Mouse (Mus musculus): ENCODE results near the gene Lamtor4. TPM values are rescaled to one million over a fixed set of nuclear protein-coding genes. Genes with fewer than 3 reads are reported as not detected.

Lamtor4 gene
- polyA plus RNA-seq, 1 experiment from 2014 or later, result 83.9 TPM

DNA sequence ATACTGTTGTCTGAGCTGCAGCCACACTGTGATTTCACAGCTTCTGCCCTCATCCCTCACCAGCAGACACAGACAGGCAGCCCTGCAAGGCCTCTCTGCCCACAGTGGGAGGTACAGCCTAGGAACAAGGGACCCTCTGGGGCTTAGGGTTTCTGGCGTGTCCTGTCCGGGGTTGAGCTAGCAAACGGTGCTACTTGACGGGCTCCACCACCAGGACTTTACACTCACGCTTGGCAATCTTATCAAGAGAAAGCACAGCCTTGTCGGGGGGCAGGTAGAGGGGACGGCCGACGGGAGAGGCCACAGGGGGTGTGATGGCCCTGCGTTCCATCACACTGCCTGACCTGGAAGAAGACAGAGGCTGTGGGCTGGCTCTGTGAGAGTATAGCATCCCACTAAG is 4.8 kb downstream of the Lamtor4 start:
- no peak for DNase-seq (ENCODE audit: low spot score)

DNA sequence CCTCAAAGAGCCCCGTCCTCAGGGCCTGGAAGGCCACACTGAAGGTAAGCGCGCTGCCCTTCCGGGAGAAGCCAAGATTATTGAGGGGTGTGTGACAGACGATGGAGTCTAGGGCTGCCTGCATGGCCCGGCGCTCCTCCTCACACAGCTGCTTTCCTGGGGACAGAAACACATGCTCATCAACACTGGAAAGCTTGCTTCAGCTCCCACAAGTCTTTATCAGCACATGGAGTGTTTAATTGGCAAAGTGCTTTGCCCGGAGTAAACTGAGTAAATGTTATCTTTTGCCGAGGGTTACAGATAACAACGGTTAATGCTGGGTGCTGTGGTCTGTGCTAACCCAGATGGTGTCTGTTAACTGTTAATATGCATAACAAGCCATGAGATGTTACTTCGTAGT is 5.6 kb downstream of the Lamtor4 start:
- DNase-seq (ENCODE audit: low spot score), result no peak

GRCm38 (mm10) chr5:138262001-138262400 is 6.7 kb downstream of the Lamtor4 start:
- no peak for DNase-seq (ENCODE audit: low spot score)

DNA sequence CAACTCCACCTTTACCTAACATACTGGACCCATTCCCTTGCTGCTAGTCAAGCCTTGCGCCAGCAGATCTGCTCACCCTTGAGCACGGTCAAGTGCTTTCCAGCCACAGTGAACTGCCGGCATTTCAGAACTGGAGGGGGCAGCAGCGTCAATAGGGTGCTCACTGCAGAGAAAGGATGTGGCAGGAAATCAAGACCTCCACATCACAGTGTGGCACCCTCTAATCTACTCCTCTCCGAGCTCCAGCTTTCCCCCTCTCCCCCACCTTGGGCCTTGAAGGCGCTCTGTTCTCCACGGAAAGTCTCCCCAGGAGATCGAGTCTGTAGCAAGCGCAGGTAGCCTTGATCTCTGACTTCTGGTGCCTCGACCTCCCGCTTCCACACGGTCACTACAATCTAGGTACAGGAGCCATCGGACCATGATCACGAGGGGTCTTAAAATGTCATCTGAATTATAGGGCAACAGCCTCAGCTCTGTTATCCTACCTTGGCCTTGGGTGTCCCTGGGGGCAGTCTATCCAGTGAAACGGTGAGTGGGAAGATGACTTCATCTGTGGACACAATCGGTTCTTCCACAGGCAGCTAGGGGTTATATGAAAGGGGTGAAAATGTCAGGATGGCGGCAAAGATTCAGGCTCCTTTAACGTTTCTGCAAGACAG is 7.4 kb downstream of the Lamtor4 start:
- DNase-seq (ENCODE audit: low spot score), result no peak

GRCm38 (mm10) chr5:138263260-138264206 is 8.3 kb downstream of the Lamtor4 start, which contains the start of gene BC037034:
Gene BC037034, minus strand, starts transcription at chr5:138264033.
- peak; percentile 90 for DNase-seq (ENCODE audit: low spot score)

DNA sequence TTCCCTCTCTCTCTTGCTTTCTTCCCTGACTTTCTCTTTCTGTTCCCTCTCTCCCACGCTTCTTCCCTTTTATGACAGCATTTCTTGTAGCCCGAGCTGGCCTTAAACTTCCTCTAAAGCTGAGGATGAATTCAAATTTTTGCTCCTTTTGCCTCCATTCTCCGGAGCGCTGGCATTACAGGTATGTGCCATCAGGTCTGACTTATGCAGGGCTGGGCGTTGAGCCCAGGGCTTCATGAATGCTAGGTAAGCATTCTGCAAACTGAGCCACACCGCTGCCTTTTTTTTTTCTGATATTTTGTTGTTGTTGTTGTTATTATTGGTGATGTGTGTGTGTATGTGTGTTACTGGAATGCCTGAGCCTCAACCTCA is 8.9 kb downstream of the Lamtor4 start:
- no peak for DNase-seq (ENCODE audit: low spot score)

DNA sequence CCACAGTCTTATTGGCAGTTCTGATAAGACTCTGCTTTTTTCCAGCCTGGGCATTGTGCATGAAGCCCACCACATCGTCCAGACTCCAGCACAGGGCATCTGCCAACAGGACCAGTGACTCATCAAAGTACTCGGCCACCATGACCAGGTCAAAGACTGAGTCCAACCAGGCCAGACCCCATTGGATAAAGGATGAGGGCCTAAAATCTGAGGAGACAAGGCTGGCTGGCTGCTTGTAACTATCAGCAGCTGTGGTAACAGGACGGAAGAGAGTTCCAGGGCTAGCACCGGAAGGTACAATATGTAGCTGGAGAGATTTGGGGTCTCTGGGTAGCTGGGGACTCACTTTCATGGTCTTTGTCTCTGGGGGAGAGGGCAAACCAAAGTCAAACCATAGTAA is 10.4 kb downstream of the Lamtor4 start:
- DNase-seq (ENCODE audit: low spot score), result no peak

- DNase-seq (ENCODE audit: low spot score), result no peak
These were observed 11.8 kb downstream of the Lamtor4 start for GRCm38 (mm10) chr5:138267114-138267513.

- no peak for DNase-seq (ENCODE audit: low spot score)
These were observed 13.7 kb downstream of the Lamtor4 start for GRCm38 (mm10) chr5:138268980-138269379.

GRCm38 (mm10) chr5:138271232-138271631 is 15.9 kb downstream of the Lamtor4 start:
- no peak for DNase-seq (ENCODE audit: low spot score)

DNA sequence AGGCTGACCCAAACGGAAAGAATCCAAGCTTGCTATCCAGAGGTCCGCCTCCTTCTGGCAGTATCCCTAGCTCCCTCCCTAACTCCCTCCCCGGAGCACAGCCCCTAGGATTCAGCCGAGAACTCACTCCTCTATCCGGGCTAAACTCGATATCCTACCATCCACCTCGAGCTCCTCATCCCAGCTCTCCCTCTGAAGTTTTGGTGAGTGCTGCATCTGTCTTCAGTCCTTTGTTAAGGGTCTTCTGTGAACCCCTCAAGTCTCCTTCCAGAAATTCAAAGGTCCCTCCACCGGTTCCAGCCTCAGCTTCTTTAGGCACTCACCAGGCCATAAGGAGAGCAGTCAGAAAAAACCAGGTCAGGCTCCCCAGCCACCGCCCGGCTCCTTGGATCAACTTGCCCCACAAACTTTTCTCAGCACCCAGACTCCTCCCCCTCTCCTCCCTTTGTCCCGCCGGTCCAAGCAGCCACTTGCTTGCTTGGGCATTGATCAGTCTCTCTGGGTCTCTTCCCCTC is 17.2 kb downstream of the Lamtor4 start, which contains the start of gene Gal3st4:
Gene Gal3st4 (minus strand): TSS at position 432 of the 515 bp plus-strand sequence.
- DNase-seq (ENCODE audit: low spot score), result no peak

DNA sequence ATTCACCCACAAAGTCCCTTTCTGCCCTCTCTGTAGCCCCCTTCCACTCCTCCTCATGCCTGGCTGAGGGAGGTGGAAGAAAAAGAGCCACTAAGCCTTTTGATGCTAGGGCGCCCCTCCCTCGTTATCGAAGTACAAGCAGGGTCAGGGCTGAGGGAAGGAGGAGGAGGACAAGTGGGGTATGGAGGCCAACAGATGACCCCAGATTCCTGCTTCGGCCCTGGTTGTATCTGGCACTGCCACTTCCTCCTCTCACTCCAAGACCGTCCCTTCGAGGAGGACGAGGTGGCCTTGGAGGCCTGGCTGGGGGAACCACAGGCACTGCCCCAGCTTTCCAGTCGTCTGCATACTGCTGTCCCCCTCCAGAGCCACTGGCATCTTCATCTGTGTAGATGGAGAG is 18.9 kb downstream of the Lamtor4 start:
- DNase-seq (ENCODE audit: low spot score), result no peak

DNA sequence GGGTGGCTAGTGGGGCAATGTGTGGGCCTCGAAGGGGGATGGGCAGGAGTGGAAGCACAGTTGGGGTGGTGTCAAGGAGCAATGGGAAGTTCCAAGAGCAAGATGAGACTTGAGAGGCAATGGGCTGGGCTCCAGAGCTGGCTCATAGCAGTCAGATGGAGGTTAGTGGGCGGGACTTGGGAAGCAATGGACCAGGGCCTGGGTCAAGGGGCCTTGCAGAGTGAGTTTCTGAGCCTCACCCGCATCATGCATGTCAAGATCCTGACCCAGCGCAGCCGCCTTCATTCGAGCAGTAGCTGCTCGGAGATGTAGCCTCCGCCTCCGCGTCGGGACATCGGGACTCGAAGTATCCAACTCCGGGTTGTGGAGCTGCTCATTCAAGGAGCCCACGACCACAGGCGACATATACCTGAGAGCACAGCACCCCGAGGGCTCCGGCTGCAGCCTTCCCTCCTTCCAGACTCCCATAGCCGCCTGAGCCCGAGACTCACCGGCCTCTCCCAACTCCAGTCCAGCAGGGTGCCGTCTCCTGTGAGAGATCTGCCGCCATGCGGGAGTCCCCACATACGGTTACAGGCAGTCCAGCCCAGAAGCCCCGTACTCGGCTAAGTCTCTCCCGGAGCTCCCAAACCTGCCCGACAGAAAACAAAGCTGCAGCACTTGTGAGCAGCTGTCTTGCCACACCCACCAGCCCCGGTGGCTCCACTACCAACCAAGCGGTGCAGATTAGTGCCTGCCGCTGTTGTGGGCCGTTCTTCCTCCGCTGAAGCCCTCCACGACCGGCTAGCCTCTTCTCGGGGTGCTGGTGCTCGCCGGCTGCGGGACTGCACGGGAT is 20.2 kb downstream of the Lamtor4 start:
- DNase-seq (ENCODE audit: low spot score), result no peak

GRCm38 (mm10) chr5:138277994-138278393 is 22.7 kb downstream of the Lamtor4 start:
- DNase-seq (ENCODE audit: low spot score), result no peak

DNA sequence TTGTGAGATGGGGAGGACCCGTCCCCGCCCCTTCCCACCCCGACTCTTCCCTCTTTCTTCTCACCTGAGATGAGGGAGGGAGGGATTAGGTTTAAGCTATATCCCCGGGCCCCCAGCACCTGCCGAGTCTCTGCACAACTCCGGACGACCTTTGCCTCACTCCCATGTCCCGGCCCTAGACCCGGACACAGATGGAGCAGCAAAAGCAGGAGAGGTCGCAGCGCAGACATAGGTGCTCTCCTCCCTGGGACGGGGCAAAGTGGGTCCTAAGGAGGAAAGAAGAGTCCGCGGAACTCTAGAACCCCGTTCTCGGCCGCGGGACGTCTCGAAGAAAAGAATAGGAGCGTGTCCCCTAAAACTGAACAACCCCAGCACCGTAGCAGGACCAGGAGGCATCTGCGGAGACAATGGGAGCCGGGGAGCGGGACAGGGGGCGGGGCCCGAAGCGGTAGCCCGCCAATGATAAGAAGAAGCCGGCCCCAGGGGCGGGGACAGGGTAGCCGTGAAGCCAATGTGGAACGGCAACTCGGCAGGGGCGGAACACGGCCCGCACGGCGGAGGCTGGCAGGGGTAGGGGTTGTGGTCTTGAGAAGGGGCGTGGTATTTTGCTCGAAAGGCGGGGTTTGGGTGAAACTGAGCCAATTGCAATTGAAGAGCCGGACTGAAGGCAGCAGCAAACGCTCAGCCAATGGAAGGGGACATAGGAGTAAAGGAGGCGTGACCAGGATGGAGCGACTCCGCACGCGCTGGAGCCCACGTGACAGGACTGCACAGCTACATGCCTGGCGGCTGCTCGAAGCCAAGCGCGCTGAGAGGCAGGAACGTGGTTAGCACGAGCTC is 24.5 kb downstream of the Lamtor4 start, which contains the start of the genes Gm43720, Gpc2 and Stag3:
Gene Gm43720 (minus strand): TSS at position 374 of the 840 bp plus-strand sequence.
Gene Gpc2 (minus strand): TSS at position 421 of the 840 bp plus-strand sequence.
Gene Stag3 (plus strand): TSS at position 656 of the 840 bp plus-strand sequence.
- DNase-seq (ENCODE audit: low spot score), result peak; percentile 97

DNA sequence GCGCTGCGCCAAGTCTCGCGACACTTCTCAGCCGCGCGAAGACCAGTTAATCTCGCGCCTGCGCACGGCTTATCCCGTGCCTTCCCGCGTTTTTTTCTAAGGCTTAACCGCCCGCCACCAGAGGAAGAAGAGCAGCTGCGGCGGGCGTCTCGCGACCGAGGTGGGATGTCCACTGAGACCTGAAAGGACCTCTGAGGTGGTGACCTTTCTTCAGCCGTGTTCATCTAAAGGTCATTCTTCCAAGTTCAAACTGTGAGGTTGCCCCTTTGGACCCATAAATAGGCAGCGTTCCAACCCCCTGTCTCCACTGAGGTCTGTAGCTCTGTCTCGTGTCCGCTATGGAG is 25.1 kb downstream of the Lamtor4 start:
- DNase-seq (ENCODE audit: low spot score), result no peak

- no peak for DNase-seq (ENCODE audit: low spot score)
These were observed 25.5 kb downstream of the Lamtor4 start for GRCm38 (mm10) chr5:138280829-138281228.

GRCm38 (mm10) chr5:138281798-138282197 is 26.5 kb downstream of the Lamtor4 start:
- no peak for DNase-seq (ENCODE audit: low spot score)

DNA sequence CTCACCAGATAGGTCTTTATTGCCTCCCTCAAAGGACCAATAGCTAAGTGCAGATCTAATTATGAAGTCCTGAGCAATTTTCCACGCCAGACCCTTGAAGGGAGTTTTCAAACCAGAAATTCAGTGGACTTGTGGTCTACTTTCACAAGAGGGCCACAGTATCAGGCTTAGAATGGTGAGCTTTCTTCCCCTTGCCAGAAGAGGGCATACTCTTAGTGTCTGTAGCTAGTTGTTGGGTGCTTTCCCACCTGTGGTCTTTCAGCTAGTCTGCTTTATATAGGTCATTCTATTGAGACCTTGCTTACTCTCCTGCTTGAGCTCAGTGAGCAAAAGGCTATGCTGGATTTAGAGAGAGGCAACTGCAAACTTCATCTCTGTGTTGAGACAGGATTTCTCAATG is 28.3 kb downstream of the Lamtor4 start:
- peak; percentile 17 for DNase-seq (ENCODE audit: low spot score)

GRCm38 (mm10) chr5:138287861-138288260 is 32.6 kb downstream of the Lamtor4 start:
- peak; percentile 17 for DNase-seq (ENCODE audit: low spot score)

All from thymus, postnatal 0 days (tissue).